Mouse (Mus musculus) liver, embryonic 14.5 days (tissue): ENCODE measurements around the gene Apom. TPM values are rescaled to one million over a fixed set of nuclear protein-coding genes. Genes with fewer than 3 reads are reported as not detected.
A peak's percentile ranks its signal among the peaks of the same experiment; 100 is the strongest.
"Not testable (repeated sequence)": the region's sequence is repeated elsewhere in the genome, so short reads cannot be mapped to it uniquely, and the experiment has no call there.

ENCODE experiments used
- ATAC-seq: fragments of 200-750 bp; cut with Nextera tagmentation; 2 replicates; pipeline ENCODE4 v1.8.0; 2017; ENCODE audit warnings: moderate number of reproducible peaks, mild to moderate bottlenecking, moderate library complexity; ENCODE audit not compliant: insufficient read depth
- DNase-seq, 3 experiments: peaks; one replicate each; pipeline ENCODE4 v3.0.0-alpha.2; 2012 to 2013; ENCODE audit warnings: low read depth in 3 of 3, low spot score in 3 of 3
- H3K27ac ChIP-seq: fragments of 300-500 bp; sonication (generic); 2 replicates; pipeline ENCODE4 v1.5.1; 2014; ENCODE audit warnings: moderate library complexity, mild to moderate bottlenecking, control low read depth, inconsistent platforms
- H3K27me3 ChIP-seq: fragments of 300-500 bp; sonication (generic); 2 replicates; pipeline ENCODE4 v1.6.1; 2014; ENCODE audit warnings: mild to moderate bottlenecking, low read length, moderate library complexity; ENCODE audit not compliant: control insufficient read depth, insufficient read depth
- H3K36me3 ChIP-seq: fragments of 300-500 bp; sonication (generic); replicated peaks from 2 replicates; pipeline ENCODE4 v1.6.1; 2014; ENCODE audit warnings: low read depth; ENCODE audit not compliant: control insufficient read depth, insufficient read depth
- H3K4me1 ChIP-seq, 2 experiments: fragments of 200-500 bp in 1 of 2; fragments of 300-500 bp in 1 of 2; sonication (generic) in 1 of 2; replicated peaks; 2 replicates each; pipeline ENCODE4 v1.6.1; 2012 to 2014; ENCODE audit warnings: antibody characterized with exemption in 1 of 2, inconsistent platforms in 1 of 2, low read length in 1 of 2; ENCODE audit not compliant: control insufficient read depth in 2 of 2, insufficient read depth in 2 of 2
- H3K4me2 ChIP-seq: fragments of 300-500 bp; sonication (generic); 2 replicates; pipeline ENCODE4 v1.6.1; 2014; ENCODE audit warnings: low read depth, mild to moderate bottlenecking, control low read depth, moderate library complexity
- H3K4me3 ChIP-seq, 2 experiments: fragments of 200-500 bp in 1 of 2; fragments of 300-500 bp in 1 of 2; sonication (generic) in 1 of 2; 2 replicates each; pipeline ENCODE4 v1.5.1; 2012 to 2014; ENCODE audit warnings: low read depth in 2 of 2, low read length in 2 of 2, mild to moderate bottlenecking in 2 of 2, control low read depth in 1 of 2, inconsistent platforms in 1 of 2, moderate library complexity in 1 of 2; ENCODE audit not compliant: insufficient read depth in 1 of 2
- H3K9ac ChIP-seq: fragments of 300-500 bp; sonication (generic); replicated peaks from 2 replicates; pipeline ENCODE4 v1.6.1; 2014; ENCODE audit warnings: mild to moderate bottlenecking, control low read depth, moderate library complexity
- H3K9me3 ChIP-seq: fragments of 300-500 bp; sonication (generic); 2 replicates; pipeline ENCODE4 v1.6.1; 2016; ENCODE audit warnings: low read length, mixed read lengths; ENCODE audit not compliant: control insufficient read depth
- CTCF ChIP-seq: IDR thresholded peaks from 2 replicates; pipeline ENCODE4 v1.5.1; 2016; ENCODE audit warnings: antibody characterized with exemption, low read depth, control low read depth
- EP300 ChIP-seq: IDR thresholded peaks from 2 replicates; pipeline ENCODE4 v1.6.1; 2016; ENCODE audit warnings: antibody characterized with exemption, low read depth
- WGBS: fragments of 180-500 bp; shearing (Covaris S2); extraction: QIAGEN DNeasy Blood & Tissue Kit; methylation state at CpG from one replicate; pipeline ENCODE4 v1.1.7; 2014; ENCODE audit not compliant: insufficient replicate concordance; 5-methylcytosine and 5-hydroxymethylcytosine counted together
- polyA plus RNA-seq, 2 experiments: library from polyadenylated mRNA; depleted of rRNA in 1 of 2; stranded (reverse) in 1 of 2; unstranded in 1 of 2; fragments of >200 nt; fragmentation: Nextera tagmentation in 1 of 2; extraction: Ambion mirVana in 1 of 2; gene quantifications; 2 replicates each; pipeline versions ENCODE4 v1.2.1 to v1.2.3; 2012 to 2014

The Apom gene
- polyA plus RNA-seq, 2 experiments, result 317 to 750 TPM

DNA sequence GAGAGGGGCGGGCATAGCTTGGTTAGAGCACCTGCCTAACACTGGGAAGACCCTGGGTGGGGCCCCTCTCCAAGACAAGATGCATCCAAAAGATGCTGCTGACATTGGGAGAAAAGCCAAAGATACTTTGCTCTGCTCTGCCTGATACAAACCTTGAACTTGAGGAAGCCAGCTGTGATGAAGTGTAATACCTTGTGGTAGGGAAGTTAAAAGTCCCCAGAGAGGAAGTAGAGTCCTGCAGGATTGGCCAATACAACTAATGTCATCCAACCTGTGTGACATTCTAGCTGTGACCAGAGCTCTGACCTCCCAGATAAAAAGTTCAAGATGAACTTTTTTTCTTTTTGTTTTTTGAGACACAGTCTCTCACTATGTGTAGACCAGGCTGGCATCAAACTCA lies 6.8 kb downstream of the Apom start:
- WGBS, result 86% methylated on average over 1 of the region's 1 CpGs
- H3K4me3 ChIP-seq, result no peak overlapping the region
- H3K9ac ChIP-seq, result no peak overlapping the region
- H3K4me2 ChIP-seq, result peak overlapping the region; percentile 91; the same call in 1 of the 2 replicates
- ATAC-seq, result no peak
- DNase-seq, result no peak
- no peaks in the 10 kb centered on the region for H3K9me3 ChIP-seq
- TF ChIP-seq EP300, result no peak
- TF ChIP-seq CTCF, result no peak
- peaks cover 13 to 14% of the 10 kb centered on the region in 2 experiments for H3K4me1 ChIP-seq
- H3K27ac ChIP-seq, result peak overlapping the region; percentile 70; the same call in 1 of the 2 replicates
- peaks cover 11% of the 10 kb centered on the region for H3K36me3 ChIP-seq
- no peaks in the 10 kb centered on the region for H3K27me3 ChIP-seq

DNA sequence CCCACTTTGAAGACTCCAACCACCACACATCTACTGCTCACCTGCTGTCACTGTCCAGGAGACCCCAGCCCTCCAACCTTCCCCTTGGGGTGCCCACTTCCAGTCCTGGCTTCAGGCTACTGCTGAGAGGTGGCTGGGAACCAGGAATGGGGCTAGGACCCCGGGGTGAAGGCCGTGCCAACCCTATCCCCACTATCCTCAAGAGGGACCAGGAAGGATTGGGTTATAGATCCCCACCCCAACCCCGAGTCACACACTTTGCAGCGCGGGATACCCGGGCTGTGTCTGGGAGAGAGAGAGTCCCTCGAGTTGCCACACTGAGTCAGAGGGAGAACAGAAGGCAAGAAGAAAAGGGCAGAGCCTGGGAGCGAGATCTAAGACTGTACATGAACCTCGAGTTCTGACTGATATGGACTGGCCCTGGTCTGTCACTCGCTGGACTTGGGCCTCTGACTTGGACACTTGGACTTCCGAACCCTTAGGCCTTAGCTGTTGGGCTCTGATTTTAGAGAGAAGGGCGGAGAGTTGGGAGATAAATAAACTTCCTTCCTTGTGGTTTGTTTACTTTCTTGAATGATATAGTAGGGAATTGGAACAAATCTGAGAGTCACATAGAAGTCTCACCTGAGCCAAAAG lies 7.5 kb downstream of the Apom start:
- H3K9me3 ChIP-seq, DNase-seq, H3K4me2 ChIP-seq, H3K27me3 ChIP-seq, ATAC-seq, H3K4me3 ChIP-seq, H3K9ac ChIP-seq, H3K27ac ChIP-seq: not testable (repeated sequence)
- Histone ChIP-seq H3K36me3 (peaks cover 13% of the 10 kb centered on the region), H3K4me1 (peaks cover 16 to 19% of the 10 kb centered on the region in 2 experiments)
- WGBS, result 86% methylated on average over 12 of the region's 12 CpGs

DNA sequence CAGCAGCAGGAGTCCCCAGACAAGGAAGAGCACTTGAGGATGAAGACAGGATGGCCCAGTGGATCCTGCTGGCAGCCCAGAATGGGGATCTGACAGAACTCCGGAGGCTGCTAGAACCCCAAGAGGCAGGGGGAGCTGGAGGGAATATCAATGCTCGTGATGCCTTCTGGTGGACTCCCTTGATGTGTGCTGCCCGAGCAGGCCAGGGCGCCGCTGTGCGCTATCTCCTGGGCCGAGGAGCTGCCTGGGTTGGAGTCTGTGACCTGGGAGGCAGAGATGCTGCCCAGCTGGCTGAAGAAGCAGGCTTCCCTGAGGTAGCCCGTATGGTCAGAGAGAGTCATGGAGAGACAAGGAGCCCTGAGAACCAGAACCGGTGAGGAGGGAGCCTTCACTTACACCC lies 8.6 kb downstream of the Apom start:
- Histone ChIP-seq H3K4me1 (peaks cover 14 to 19% of the 10 kb centered on the region in 2 experiments), H3K36me3 (peaks cover 22% of the 10 kb centered on the region)
- not testable (repeated sequence) for H3K27me3 ChIP-seq, DNase-seq, H3K4me2 ChIP-seq, H3K9me3 ChIP-seq, H3K9ac ChIP-seq, H3K27ac ChIP-seq, ATAC-seq, H3K4me3 ChIP-seq
- 84% methylated on average over 9 of the region's 9 CpGs for WGBS

- H3K4me3 ChIP-seq, result peak within 1 kb of the TSS; percentile 84 to 85
- no peaks in the 10 kb centered on the region for H3K27me3 ChIP-seq
- no peak; the same call in 1 of the 2 replicates for ATAC-seq
- peak; percentile 41 to 45 (median 44) for DNase-seq
- TF ChIP-seq EP300, result no peak
- peak; percentile 32; the same call in 1 of the 2 replicates for TF ChIP-seq CTCF
- H3K9ac ChIP-seq, result peak within 1 kb of the TSS; percentile 92
- H3K36me3 ChIP-seq, result peaks cover 32% of the 10 kb centered on the region
- under 1% methylated on average over 19 of the region's 19 CpGs for WGBS
- H3K4me1 ChIP-seq, result peaks cover 14 to 16% of the 10 kb centered on the region in 2 experiments
- H3K9me3 ChIP-seq, result no peaks in the 10 kb centered on the region
- H3K4me2 ChIP-seq, result peak within 1 kb of the TSS; percentile 98
- peak within 1 kb of the TSS; percentile 90 for H3K27ac ChIP-seq
Observed at GRCm38 (mm10) chr17:35121871-35122303, 10.0 kb downstream of the Apom start, which contains the start of gene Csnk2b. TSS of gene Csnk2b (minus strand) at chr17:35122053.

- Histone ChIP-seq H3K9me3 (no peaks in the 10 kb centered on the region), H3K4me3 (peak within 1 kb of the TSS; percentile 84 to 85), H3K27ac (peak within 1 kb of the TSS; percentile 90), H3K27me3 (no peaks in the 10 kb centered on the region), H3K36me3 (peaks cover 36% of the 10 kb centered on the region), H3K4me2 (peak within 1 kb of the TSS; percentile 98), H3K9ac (peak within 1 kb of the TSS; percentile 92), H3K4me1 (peaks cover 14% of the 10 kb centered on the region in 2 experiments)
- DNase-seq (peak; percentile 95 to 96 (median 96)), ATAC-seq (peak; percentile 93)
- WGBS, result under 1% methylated on average over 49 of the region's 50 CpGs
- no peak for TF ChIP-seq CTCF
- no peak for TF ChIP-seq EP300
Observed at GRCm38 (mm10) chr17:35121143-35121799, 10.6 kb downstream of the Apom start, which contains the start of gene Gpank1. TSS of gene Gpank1 (plus strand) at chr17:35121455.
